Mouse (Mus musculus): ENCODE data around the gene Rasl12. TPM values are rescaled to one million over a fixed set of nuclear protein-coding genes. Genes with fewer than 3 reads are reported as not detected.

Rasl12 gene
- polyA plus RNA-seq, 1 experiment from 2014 or later = 8.4 TPM

- Histone ChIP-seq H3K27me3 (no peaks in the 10 kb centered on the region), H3K9me3 (replicated peaks) (no peaks in the 10 kb centered on the region), H3K4me2 (replicated peaks) (no peak overlapping the region), H3K36me3 (no peaks in the 10 kb centered on the region; the same call in 1 of the 2 replicates), H3K27ac (no peak overlapping the region), H3K4me3 (no peak overlapping the region), H3K4me1 (no peaks in the 10 kb centered on the region), H3K9ac (no peak overlapping the region)
- WGBS = 74% methylated on average over 15 of the region's 15 CpGs
- ATAC-seq (ENCODE audit: low FRiP score) = no peak
These were observed 6.3 kb downstream of the Rasl12 start for GRCm38 (mm10) chr9:65404331-65405183.

GRCm38 (mm10) chr9:65405184-65405449, 6.8 kb downstream of the Rasl12 start:
- Histone ChIP-seq H3K27me3 (no peaks in the 10 kb centered on the region), H3K27ac (no peak overlapping the region), H3K4me1 (no peaks in the 10 kb centered on the region), H3K4me3 (no peak overlapping the region), H3K9me3 (replicated peaks) (no peaks in the 10 kb centered on the region), H3K4me2 (replicated peaks) (no peak overlapping the region), H3K9ac (no peak overlapping the region), H3K36me3 (no peaks in the 10 kb centered on the region; the same call in 1 of the 2 replicates)
- no peak for ATAC-seq (ENCODE audit: low FRiP score)
- 86% methylated on average over 2 of the region's 2 CpGs for WGBS

- H3K4me1 ChIP-seq = no peaks in the 10 kb centered on the region
- H3K9ac ChIP-seq = no peak overlapping the region
- H3K27me3 ChIP-seq = no peaks in the 10 kb centered on the region
- H3K4me2 ChIP-seq (replicated peaks) = no peak overlapping the region
- no peak overlapping the region for H3K27ac ChIP-seq
- H3K36me3 ChIP-seq = no peaks in the 10 kb centered on the region; the same call in 1 of the 2 replicates
- H3K4me3 ChIP-seq = no peak overlapping the region
- H3K9me3 ChIP-seq (replicated peaks) = no peaks in the 10 kb centered on the region
- 91% methylated on average over 5 of the region's 5 CpGs for WGBS
- no peak for ATAC-seq (ENCODE audit: low FRiP score)
These were observed 9.0 kb downstream of the Rasl12 start for GRCm38 (mm10) chr9:65407327-65407726.

- H3K36me3 ChIP-seq = no peaks in the 10 kb centered on the region; the same call in 1 of the 2 replicates
These were observed 9.6 kb downstream of the Rasl12 start for GRCm38 (mm10) chr9:65407861-65408260.

GRCm38 (mm10) chr9:65408871-65409295, 10.6 kb downstream of the Rasl12 start:
- H3K4me2 ChIP-seq (replicated peaks) = no peak overlapping the region
- H3K36me3 ChIP-seq = no peaks in the 10 kb centered on the region; the same call in 1 of the 2 replicates
- H3K9me3 ChIP-seq (replicated peaks) = no peaks in the 10 kb centered on the region
- H3K27ac ChIP-seq = no peak overlapping the region
- H3K9ac ChIP-seq = no peak overlapping the region
- no peaks in the 10 kb centered on the region for H3K27me3 ChIP-seq
- H3K4me1 ChIP-seq = no peaks in the 10 kb centered on the region
- H3K4me3 ChIP-seq = no peak overlapping the region
- ATAC-seq (ENCODE audit: low FRiP score) = no peak
- WGBS = 67% methylated on average over 5 of the region's 5 CpGs

More at GRCm38 (mm10) chr9:65407861-65408260, 9.6 kb downstream of the Rasl12 start:
- no peak for ATAC-seq (ENCODE audit: low FRiP score)
- Histone ChIP-seq H3K4me2 (replicated peaks) (no peak overlapping the region), H3K9ac (no peak overlapping the region), H3K4me1 (no peaks in the 10 kb centered on the region), H3K9me3 (replicated peaks) (no peaks in the 10 kb centered on the region), H3K4me3 (no peak overlapping the region), H3K27me3 (no peaks in the 10 kb centered on the region), H3K27ac (no peak overlapping the region)
- WGBS = 83% methylated on average over 3 of the region's 3 CpGs

GRCm38 (mm10) chr9:65410378-65410777, 12.1 kb downstream of the Rasl12 start:
- Histone ChIP-seq H3K4me2 (replicated peaks) (no peak overlapping the region), H3K36me3 (no peaks in the 10 kb centered on the region; the same call in 1 of the 2 replicates), H3K4me1 (no peaks in the 10 kb centered on the region), H3K27ac (no peak overlapping the region), H3K9ac (no peak overlapping the region), H3K4me3 (no peak overlapping the region), H3K27me3 (no peaks in the 10 kb centered on the region), H3K9me3 (replicated peaks) (no peaks in the 10 kb centered on the region)
- whole genome bisulfite sequencing = 94% methylated on average over 8 of the region's 8 CpGs
- no peak for ATAC-seq (ENCODE audit: low FRiP score)

- H3K27ac ChIP-seq = no peak overlapping the region
- H3K4me1 ChIP-seq = no peaks in the 10 kb centered on the region
- no peaks in the 10 kb centered on the region for H3K27me3 ChIP-seq
- no peak overlapping the region for H3K4me2 ChIP-seq (replicated peaks)
- WGBS = 73% methylated on average over 3 of the region's 3 CpGs
- H3K4me3 ChIP-seq = no peak overlapping the region
- no peak overlapping the region for H3K9ac ChIP-seq
- ATAC-seq (ENCODE audit: low FRiP score) = no peak
- H3K9me3 ChIP-seq (replicated peaks) = no peaks in the 10 kb centered on the region
- H3K36me3 ChIP-seq = no peaks in the 10 kb centered on the region; the same call in 1 of the 2 replicates
These were observed 13.0 kb downstream of the Rasl12 start for GRCm38 (mm10) chr9:65411326-65411725.

GRCm38 (mm10) chr9:65417738-65418137, 19.4 kb downstream of the Rasl12 start:
- H3K4me3 ChIP-seq = no peak overlapping the region
- no peaks in the 10 kb centered on the region for H3K36me3 ChIP-seq
- no peaks in the 10 kb centered on the region for H3K27me3 ChIP-seq
- WGBS = 60% methylated on average over 3 of the region's 3 CpGs
- no peak for ATAC-seq (ENCODE audit: low FRiP score)
- no peaks in the 10 kb centered on the region for H3K9me3 ChIP-seq (replicated peaks)
- H3K4me2 ChIP-seq (replicated peaks) = no peak overlapping the region
- no peak overlapping the region for H3K27ac ChIP-seq
- H3K4me1 ChIP-seq = no peaks in the 10 kb centered on the region
- no peak overlapping the region for H3K9ac ChIP-seq

- 76% methylated on average over 3 of the region's 3 CpGs for WGBS
- ATAC-seq (ENCODE audit: low FRiP score) = no peak
- H3K9ac ChIP-seq = no peak overlapping the region
- no peaks in the 10 kb centered on the region for H3K9me3 ChIP-seq (replicated peaks)
- H3K27me3 ChIP-seq = no peaks in the 10 kb centered on the region; the same call in 1 of the 2 replicates
- H3K4me2 ChIP-seq (replicated peaks) = no peak overlapping the region
- H3K4me3 ChIP-seq = no peak overlapping the region
- no peaks in the 10 kb centered on the region for H3K36me3 ChIP-seq
- H3K4me1 ChIP-seq = no peaks in the 10 kb centered on the region
- no peak overlapping the region for H3K27ac ChIP-seq
These were observed 21.3 kb downstream of the Rasl12 start for GRCm38 (mm10) chr9:65419633-65420032.

GRCm38 (mm10) chr9:65422760-65423501, 24.6 kb downstream of the Rasl12 start, which contains the start of gene Slc51b:
Gene Slc51b, minus strand, starts transcription at chr9:65422955.
- Histone ChIP-seq H3K9me3 (replicated peaks) (no peaks in the 10 kb centered on the region), H3K4me2 (replicated peaks) (no peak within 1 kb of the TSS), H3K27ac (no peak within 1 kb of the TSS), H3K4me3 (no peak within 1 kb of the TSS), H3K36me3 (no peaks in the 10 kb centered on the region), H3K4me1 (no peaks in the 10 kb centered on the region), H3K9ac (no peak within 1 kb of the TSS), H3K27me3 (no peaks in the 10 kb centered on the region; the same call in 1 of the 2 replicates)
- 82% methylated on average over 11 of the region's 11 CpGs for WGBS
- no peak for ATAC-seq (ENCODE audit: low FRiP score)

GRCm38 (mm10) chr9:65424393-65424792, 26.1 kb downstream of the Rasl12 start:
- ATAC-seq (ENCODE audit: low FRiP score) = no peak

GRCm38 (mm10) chr9:65427511-65427910, 29.2 kb downstream of the Rasl12 start:
- Histone ChIP-seq H3K9ac (no peak overlapping the region), H3K36me3 (no peaks in the 10 kb centered on the region), H3K4me1 (no peaks in the 10 kb centered on the region), H3K27me3 (no peaks in the 10 kb centered on the region; the same call in 1 of the 2 replicates), H3K9me3 (replicated peaks) (no peaks in the 10 kb centered on the region), H3K4me2 (replicated peaks) (no peak overlapping the region), H3K4me3 (no peak overlapping the region), H3K27ac (no peak overlapping the region)
- ATAC-seq (ENCODE audit: low FRiP score) = no peak
- WGBS = 80% methylated on average over 2 of the region's 2 CpGs

More at GRCm38 (mm10) chr9:65424393-65424792, 26.1 kb downstream of the Rasl12 start:
- Histone ChIP-seq H3K9me3 (replicated peaks) (no peaks in the 10 kb centered on the region), H3K4me1 (no peaks in the 10 kb centered on the region), H3K36me3 (no peaks in the 10 kb centered on the region), H3K9ac (no peak overlapping the region), H3K4me2 (replicated peaks) (no peak overlapping the region), H3K27me3 (no peaks in the 10 kb centered on the region; the same call in 1 of the 2 replicates), H3K4me3 (no peak overlapping the region), H3K27ac (no peak overlapping the region)
- 51% methylated on average over 3 of the region's 3 CpGs for WGBS

Measured in hindbrain, embryonic 12.5 days (tissue).